Mouse (Mus musculus): ENCODE data around the gene Sh3gl1. TPM values are rescaled to one million over a fixed set of nuclear protein-coding genes. Genes with fewer than 3 reads are reported as not detected.
A peak's percentile ranks its signal among the peaks of the same experiment; 100 is the strongest.

Sh3gl1 gene
- polyA plus RNA-seq, 1 experiment from 2014 or later = 171 TPM

GRCm38 (mm10) chr17:56008356-56009087 is 27.9 kb downstream of the Sh3gl1 start:
- WGBS = under 1% methylated on average over 21 of the region's 21 CpGs
- peaks cover 29% of the 10 kb centered on the region for H3K36me3 ChIP-seq

GRCm38 (mm10) chr17:56007444-56008355 is 28.7 kb downstream of the Sh3gl1 start:
- no peaks in the 10 kb centered on the region for H3K9me3 ChIP-seq
- H3K4me1 ChIP-seq (replicated peaks) = peaks cover 28% of the 10 kb centered on the region
- H3K4me3 ChIP-seq (replicated peaks) = peak overlapping the region; percentile 83
- H3K9ac ChIP-seq (replicated peaks) = peak overlapping the region; percentile 48
- H3K27me3 ChIP-seq = peaks cover 4% of the 10 kb centered on the region; the same call in 1 of the 2 replicates
- peaks cover 22% of the 10 kb centered on the region for H3K36me3 ChIP-seq
- H3K27ac ChIP-seq = peak overlapping the region; percentile 95
- ATAC-seq (ENCODE audit: insufficient number of reproducible peaks, insufficient read depth, low FRiP score, low TSS enrichment, low read depth) = no peak; the same call in 1 of the 2 replicates
- peak overlapping the region; percentile 90 for H3K4me2 ChIP-seq
- 35% methylated on average over 14 of the region's 14 CpGs for WGBS

More at GRCm38 (mm10) chr17:56008356-56009087, 27.9 kb downstream of the Sh3gl1 start:
- ATAC-seq (ENCODE audit: insufficient number of reproducible peaks, insufficient read depth, low FRiP score, low TSS enrichment, low read depth) = peak; percentile 90
- peaks cover 3% of the 10 kb centered on the region; the same call in 1 of the 2 replicates for H3K27me3 ChIP-seq
- peak overlapping the region; percentile 90 for H3K4me2 ChIP-seq
- H3K27ac ChIP-seq = peak overlapping the region; percentile 95
- peak overlapping the region; percentile 81 for H3K9ac ChIP-seq (replicated peaks)
- peak overlapping the region; percentile 83 for H3K4me3 ChIP-seq (replicated peaks)
- H3K4me1 ChIP-seq (replicated peaks) = peaks cover 28% of the 10 kb centered on the region
- H3K9me3 ChIP-seq = no peaks in the 10 kb centered on the region

- Histone ChIP-seq H3K27ac (no peak overlapping the region), H3K9me3 (no peaks in the 10 kb centered on the region), H3K36me3 (peaks cover 15% of the 10 kb centered on the region), H3K4me2 (peak overlapping the region; percentile 90), H3K4me1 (replicated peaks) (peaks cover 28% of the 10 kb centered on the region), H3K27me3 (peaks cover 6% of the 10 kb centered on the region; the same call in 1 of the 2 replicates), H3K9ac (replicated peaks) (no peak overlapping the region), H3K4me3 (replicated peaks) (no peak overlapping the region; the same call in 1 of the 2 replicates)
- ATAC-seq (ENCODE audit: insufficient number of reproducible peaks, insufficient read depth, low FRiP score, low TSS enrichment, low read depth) = no peak
- 47% methylated on average over 10 of the region's 10 CpGs for WGBS
These were observed 29.5 kb downstream of the Sh3gl1 start for GRCm38 (mm10) chr17:56006956-56007355.

- WGBS = 35% methylated on average over 13 of the region's 13 CpGs
- peaks cover 18% of the 10 kb centered on the region for H3K27me3 ChIP-seq
- no peaks in the 10 kb centered on the region for H3K9me3 ChIP-seq
- no peak within 1 kb of the TSS for H3K4me3 ChIP-seq (replicated peaks)
- 0 out of 2 replicates have a peak, but pooled peaks cover 1% of the 10 kb centered on the region for H3K36me3 ChIP-seq
- peaks cover 22% of the 10 kb centered on the region for H3K4me1 ChIP-seq (replicated peaks)
- H3K9ac ChIP-seq (replicated peaks) = no peak within 1 kb of the TSS
- H3K4me2 ChIP-seq = no peak within 1 kb of the TSS
- ATAC-seq (ENCODE audit: insufficient number of reproducible peaks, insufficient read depth, low FRiP score, low TSS enrichment, low read depth) = no peak
- H3K27ac ChIP-seq = no peak within 1 kb of the TSS
These were observed 30.9 kb downstream of the Sh3gl1 start, which contains the start of the genes Stap2 and Mpnd for GRCm38 (mm10) chr17:56005415-56006061. TSS of gene Stap2 (minus strand) at chr17:56005584. TSS of gene Mpnd (plus strand) at chr17:56005711.

- no peak overlapping the region; the same call in 1 of the 2 replicates for H3K9ac ChIP-seq (replicated peaks)
- ATAC-seq (ENCODE audit: insufficient number of reproducible peaks, insufficient read depth, low FRiP score, low TSS enrichment, low read depth) = no peak
- H3K4me2 ChIP-seq = no peak overlapping the region
- 79% methylated on average over 3 of the region's 3 CpGs for WGBS
- H3K9me3 ChIP-seq = no peaks in the 10 kb centered on the region
- no peaks in the 10 kb centered on the region for H3K36me3 ChIP-seq
- peaks cover 11% of the 10 kb centered on the region; the same call in 1 of the 2 replicates for H3K4me1 ChIP-seq (replicated peaks)
- peaks cover 31% of the 10 kb centered on the region for H3K27me3 ChIP-seq
- no peak overlapping the region for H3K27ac ChIP-seq
- H3K4me3 ChIP-seq (replicated peaks) = no peak overlapping the region
These were observed 33.4 kb downstream of the Sh3gl1 start for GRCm38 (mm10) chr17:56003000-56003399.

- WGBS = 5% methylated on average over 30 of the region's 30 CpGs
- Histone ChIP-seq H3K4me3 (replicated peaks) (peak overlapping the region; percentile 19), H3K36me3 (peaks cover 28% of the 10 kb centered on the region), H3K4me2 (peak overlapping the region; percentile 38), H3K27me3 (peaks cover 31% of the 10 kb centered on the region), H3K27ac (no peak overlapping the region), H3K9me3 (no peaks in the 10 kb centered on the region), H3K9ac (replicated peaks) (no peak overlapping the region), H3K4me1 (replicated peaks) (no peaks in the 10 kb centered on the region)
- 0 out of 2 replicates have a peak, but pooled peaks have one; percentile 35 for ATAC-seq (ENCODE audit: insufficient number of reproducible peaks, insufficient read depth, low FRiP score, low TSS enrichment, low read depth)
These were observed 36.5 kb downstream of the Sh3gl1 start for GRCm38 (mm10) chr17:55999794-56000499.

GRCm38 (mm10) chr17:55996007-55996406 is 40.4 kb downstream of the Sh3gl1 start:
- Histone ChIP-seq H3K27ac (no peak overlapping the region), H3K27me3 (peaks cover 18% of the 10 kb centered on the region), H3K4me3 (replicated peaks) (no peak overlapping the region), H3K4me2 (no peak overlapping the region), H3K36me3 (peaks cover 54% of the 10 kb centered on the region), H3K9me3 (no peaks in the 10 kb centered on the region), H3K9ac (replicated peaks) (no peak overlapping the region), H3K4me1 (replicated peaks) (no peaks in the 10 kb centered on the region)
- no peak for ATAC-seq (ENCODE audit: insufficient number of reproducible peaks, insufficient read depth, low FRiP score, low TSS enrichment, low read depth)
- WGBS = 87% methylated on average over 15 of the region's 15 CpGs

- 79% methylated on average over 8 of the region's 8 CpGs for WGBS
- Histone ChIP-seq H3K27me3 (no peaks in the 10 kb centered on the region), H3K36me3 (peaks cover 54% of the 10 kb centered on the region), H3K9ac (replicated peaks) (no peak overlapping the region), H3K4me2 (no peak overlapping the region), H3K4me3 (replicated peaks) (no peak overlapping the region), H3K9me3 (no peaks in the 10 kb centered on the region), H3K4me1 (replicated peaks) (peaks cover 9% of the 10 kb centered on the region), H3K27ac (no peak overlapping the region)
- ATAC-seq (ENCODE audit: insufficient number of reproducible peaks, insufficient read depth, low FRiP score, low TSS enrichment, low read depth) = 0 out of 2 replicates have a peak, but pooled peaks have one; percentile 4
These were observed 46.0 kb downstream of the Sh3gl1 start for GRCm38 (mm10) chr17:55990278-55990898.

- Histone ChIP-seq H3K27ac (no peak within 1 kb of the TSS), H3K9ac (replicated peaks) (peak within 1 kb of the TSS; percentile 79), H3K27me3 (no peaks in the 10 kb centered on the region), H3K4me1 (replicated peaks) (peaks cover 9% of the 10 kb centered on the region), H3K36me3 (peaks cover 26% of the 10 kb centered on the region), H3K4me2 (peak within 1 kb of the TSS; percentile 89), H3K4me3 (replicated peaks) (peak within 1 kb of the TSS; percentile 68), H3K9me3 (no peaks in the 10 kb centered on the region)
- ATAC-seq (ENCODE audit: insufficient number of reproducible peaks, insufficient read depth, low FRiP score, low TSS enrichment, low read depth) = peak; percentile 58; the same call in 1 of the 2 replicates
- WGBS = 10% methylated on average over 35 of the region's 35 CpGs
These were observed 50.1 kb downstream of the Sh3gl1 start, which contains the start of gene Fsd1 for GRCm38 (mm10) chr17:55986030-55986961. TSS of gene Fsd1 (plus strand) at chr17:55986509.
